In genomic region chr11:64204305-64204704, GRCm38 (mm10) we compare ENCODE assay signal across 30 mouse cellular contexts.
DNase-seq lines count a peak whose midpoint lies in the region; ATAC-seq and TF ChIP-seq lines count a peak whose summit lies in the region.
"Had no signal": no experiment of that assay in that cellular context is flagged by ENCODE, and none has a peak within 500 bp of the region (broad histone marks: within the 10 kb centered on the region; RNA-seq: fewer than 3 reads in every experiment).

No protein-coding gene starts in this region.

- no peak for TF ChIP-seq POLR2A in lung, adult 2 months (IDR thresholded peaks at IDR 0.05; ENCODE audit: borderline replicate concordance, extremely low read depth, low read depth, low read length)

- H3K27me3 ChIP-seq in lung, postnatal 0 days (replicated peaks; ENCODE audit: insufficient read depth, low read length): no peaks in the 10 kb centered on the region
- H3K27me3 ChIP-seq in limb, embryonic 10.5 days (ENCODE audit: low read depth, poor library complexity, severe bottlenecking): no peaks in the 10 kb centered on the region
- H3K27me3 ChIP-seq: embryonic facial prominence, embryonic 12.5 days; forebrain, embryonic 15.5 days; hindbrain, embryonic 15.5 days; limb, embryonic 13.5 days; liver, embryonic 13.5 days; Patski; stomach, embryonic 15.5 days had no signal

- no peak overlapping the region for H3K9ac ChIP-seq in lung, postnatal 0 days (replicated peaks; ENCODE audit: low read depth)
- H3K9ac ChIP-seq: embryonic facial prominence, embryonic 12.5 days; forebrain, embryonic 15.5 days; hindbrain, embryonic 15.5 days; limb, embryonic 13.5 days; liver, embryonic 13.5 days; lung, embryonic 14.5 days; stomach, embryonic 15.5 days had no signal

- TF ChIP-seq CTCF in lung, postnatal 0 days (IDR thresholded peaks at IDR 0.05): no peak
- no peak for TF ChIP-seq CTCF in lung, adult 2 months (IDR thresholded peaks at IDR 0.05; ENCODE audit: insufficient read depth, low read length)

- no peak for TF ChIP-seq EP300 in lung, postnatal 0 days (IDR thresholded peaks at IDR 0.05)

- H3K36me3 ChIP-seq in lung, postnatal 0 days (ENCODE audit: insufficient read depth, low read length): no peaks in the 10 kb centered on the region
- H3K36me3 ChIP-seq in limb, embryonic 10.5 days: no peaks in the 10 kb centered on the region
- H3K36me3 ChIP-seq: embryonic facial prominence, embryonic 12.5 days; forebrain, embryonic 10.5 days; forebrain, embryonic 15.5 days; hindbrain, embryonic 15.5 days; limb, embryonic 13.5 days; liver, embryonic 13.5 days; stomach, embryonic 15.5 days had no signal

- H3K4me3 ChIP-seq in lung, postnatal 0 days (ENCODE audit: low read depth, low read length): no peak overlapping the region
- H3K4me3 ChIP-seq in lung, adult 2 months (replicated peaks; ENCODE audit: extremely low read depth, low read depth, low read length): no peak overlapping the region
- no peak overlapping the region for H3K4me3 ChIP-seq in limb, embryonic 10.5 days
- H3K4me3 ChIP-seq: embryonic facial prominence, embryonic 12.5 days; forebrain, embryonic 10.5 days; forebrain, embryonic 15.5 days; heart, adult 2 months; hindbrain, embryonic 15.5 days; layer of hippocampus, adult 2 months; limb, embryonic 13.5 days; liver, embryonic 13.5 days; stomach, embryonic 15.5 days had no signal

- no peak overlapping the region for H3K27ac ChIP-seq in lung, postnatal 0 days (ENCODE audit: low read length)
- H3K27ac ChIP-seq in limb, embryonic 10.5 days: no peak overlapping the region
- H3K27ac ChIP-seq: embryonic facial prominence, embryonic 12.5 days; forebrain, embryonic 10.5 days; forebrain, embryonic 15.5 days; heart, adult 2 months; hindbrain, embryonic 15.5 days; layer of hippocampus, adult 2 months; limb, embryonic 13.5 days; liver, embryonic 13.5 days; stomach, embryonic 15.5 days had no signal

- no peak overlapping the region for H3K4me2 ChIP-seq in lung, postnatal 0 days (replicated peaks; ENCODE audit: low read depth, low read length)
- H3K4me2 ChIP-seq: embryonic facial prominence, embryonic 12.5 days; forebrain, embryonic 15.5 days; hindbrain, embryonic 15.5 days; limb, embryonic 13.5 days; liver, embryonic 13.5 days; lung, embryonic 14.5 days; stomach, embryonic 15.5 days had no signal

- 23% methylated on average over 7 of the region's 7 CpGs for WGBS in lung, postnatal 0 days
- WGBS in lung, adult 2 months: 30% methylated on average over 7 of the region's 7 CpGs
- 75% methylated on average over 7 of the region's 7 CpGs for WGBS in limb, embryonic 10.5 days

- H3K4me1 ChIP-seq in lung, postnatal 0 days (ENCODE audit: insufficient read depth, low read depth, low read length): no peaks in the 10 kb centered on the region
- H3K4me1 ChIP-seq in lung, adult 2 months (ENCODE audit: control insufficient read depth, insufficient read depth, low read length): no peaks in the 10 kb centered on the region
- peaks cover 24% of the 10 kb centered on the region for H3K4me1 ChIP-seq in limb, embryonic 10.5 days
- H3K4me1 ChIP-seq: embryonic facial prominence, embryonic 12.5 days; limb, embryonic 13.5 days; stomach, embryonic 15.5 days had no signal

- no peak for ATAC-seq in lung, postnatal 0 days
- ATAC-seq: forebrain, embryonic 15.5 days; inflammation-experienced regulatory T-cells, adult 6 months; Patski had no signal

- no peaks in the 10 kb centered on the region for H3K9me3 ChIP-seq in lung, postnatal 0 days (ENCODE audit: low read length)
- H3K9me3 ChIP-seq in limb, embryonic 10.5 days (replicated peaks): no peaks in the 10 kb centered on the region
- H3K9me3 ChIP-seq: embryonic facial prominence, embryonic 12.5 days; forebrain, embryonic 10.5 days; forebrain, embryonic 15.5 days; hindbrain, embryonic 15.5 days; limb, embryonic 13.5 days; liver, embryonic 13.5 days; stomach, embryonic 15.5 days had no signal

- intact Hi-C loops in heart, postnatal 25 days (cut with DNase I): no loop called here

- DNase-seq in heart, adult 11 months: peak; percentile 53
- DNase-seq in heart, postnatal 25 days (ENCODE audit: low spot score): no peak
- DNase-seq in lung, postnatal 0 days (ENCODE audit: low spot score): peak; percentile 43
- DNase-seq in lung, adult 2 months: no peak
- DNase-seq in limb, embryonic 10.5 days (ENCODE audit: low spot score): peak; percentile 19
- peak; percentile 54 to 74 for DNase-seq in natural killer cell, adult 2 months (ENCODE audit: low spot score in 2 of 2)
- no peak for DNase-seq in cerebellum, adult 9-10 months
- no peak for DNase-seq in left cerebral cortex, adult 11 months (ENCODE audit: low spot score)
- DNase-seq: adrenal gland, postnatal 14 days; cerebellum, adult 11-12 months; cerebellum, postnatal 14 days; gastrocnemius, postnatal 25 days; heart, adult 2 months; heart, postnatal 4 days; kidney, adult 2 months; kidney, postnatal 36 days; liver, embryonic 13.5 days; lung, embryonic 14.5 days; lung, postnatal 36 days; midbrain, embryonic 14.5 days; right cerebral cortex, postnatal 25 days had no signal

Comparison
In these comparisons a context has a peak if more than half of its experiments do, and no peak if none do; other contexts are left out.
1. DNase-seq: peak in heart, adult 11 months (single experiment), lung, postnatal 0 days (single experiment), limb, embryonic 10.5 days (single experiment) and natural killer cell, adult 2 months (2 of 2); none in heart, postnatal 25 days (single experiment), lung, adult 2 months (single experiment), cerebellum, adult 9-10 months (single experiment) and left cerebral cortex, adult 11 months (single experiment).